Mouse (Mus musculus): ENCODE results near the gene Adam29. TPM values are rescaled to one million over a fixed set of nuclear protein-coding genes. Genes with fewer than 3 reads are reported as not detected.

Gene Adam29
- total RNA-seq (2023) = not detected

DNA sequence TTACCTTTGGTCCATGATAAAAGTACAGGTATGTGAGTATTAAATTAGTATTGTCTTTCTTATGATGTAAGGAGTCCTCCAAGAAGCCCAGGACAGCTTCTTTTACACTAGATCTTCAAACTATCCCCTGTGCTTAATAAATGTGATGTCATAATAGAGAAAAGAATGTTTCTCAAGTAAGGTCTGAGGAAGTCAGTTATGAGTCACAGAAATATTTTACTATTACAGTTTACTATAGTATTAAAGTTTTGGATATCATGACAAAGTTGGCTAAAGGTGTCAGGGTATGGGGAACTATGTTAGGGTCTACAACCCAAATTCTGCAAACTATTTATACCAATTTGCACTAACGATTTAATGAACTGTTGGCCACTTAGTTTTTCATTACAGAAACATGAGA lies at the start of gene Adam29:
Adam29 (minus strand) TSS at position 101 of the 400 bp plus-strand sequence.

DNA sequence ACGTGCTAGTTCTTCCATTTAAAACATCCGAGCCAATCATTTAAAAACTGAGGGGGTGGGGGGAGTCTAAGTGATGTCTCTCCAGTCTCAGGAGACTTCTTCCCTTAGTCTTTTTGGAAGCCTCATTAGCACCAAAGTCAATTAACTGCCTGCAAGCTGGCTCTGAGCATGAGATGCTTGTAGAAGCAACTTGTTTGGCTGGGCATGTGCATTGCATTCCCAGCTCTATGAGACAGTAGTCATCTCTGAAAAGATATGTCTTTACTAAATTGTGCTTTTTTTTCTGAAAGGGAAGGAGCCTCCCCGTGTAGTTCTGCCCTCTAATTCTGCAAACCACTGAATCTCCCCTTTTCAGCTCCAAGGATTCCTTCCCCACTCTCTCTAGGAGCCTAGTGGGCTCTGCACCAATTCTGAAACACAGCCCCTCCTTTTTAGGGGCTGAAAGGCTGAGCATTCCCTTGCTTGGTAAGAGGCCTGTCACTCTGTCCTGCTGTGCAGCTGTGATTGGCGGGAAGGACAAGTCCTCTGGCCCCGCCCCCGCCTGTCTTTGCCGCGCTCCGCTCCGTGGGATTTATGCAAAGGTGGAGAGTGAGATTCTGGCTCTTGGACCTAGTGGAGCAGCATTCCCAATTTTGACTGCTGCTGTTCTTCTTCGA lies 33.2 kb upstream of the Adam29 start, which contains the start of gene Glra3:
Glra3 (plus strand) TSS at position 591 of the 656 bp plus-strand sequence.

Other genes with a start within 250 kb of the Adam29 start
- gene Glra3, start 33.5 kb upstream of the Adam29 start, total RNA-seq (2023) = not detected